Mouse (Mus musculus) gonadal fat pad, adult 2 months (tissue): ENCODE data around the gene Plau. TPM values are rescaled to one million over a fixed set of nuclear protein-coding genes. Genes with fewer than 3 reads are reported as not detected.

Experiments used
- DNase-seq: peaks from one replicate; pipeline ENCODE4 v3.0.0-alpha.2; 2012; ENCODE audit warnings: low read depth
- polyA plus RNA-seq: library from polyadenylated mRNA; depleted of rRNA; stranded (reverse); fragments of >200 nt; gene quantifications from 2 replicates; pipeline ENCODE4 v1.2.3, GENCODE M21; 2012

Gene Plau
- polyA plus RNA-seq, 1 experiment: 25.6 TPM

GRCm38 (mm10) chr14:20806116-20806840 lies 30.2 kb upstream of the Plau start:
- peak; percentile 85 for DNase-seq

- no peak for DNase-seq
These were observed 27.1 kb upstream of the Plau start for GRCm38 (mm10) chr14:20809349-20809748.

- DNase-seq: no peak
These were observed 26.6 kb upstream of the Plau start for GRCm38 (mm10) chr14:20809820-20810219.

GRCm38 (mm10) chr14:20811236-20811635 lies 25.2 kb upstream of the Plau start:
- DNase-seq: no peak

- peak; percentile 68 for DNase-seq
These were observed 24.6 kb upstream of the Plau start for GRCm38 (mm10) chr14:20811779-20812406.

- no peak for DNase-seq
These were observed 21.0 kb upstream of the Plau start for GRCm38 (mm10) chr14:20815448-20815847.

- no peak for DNase-seq
These were observed 11.9 kb upstream of the Plau start for GRCm38 (mm10) chr14:20824517-20824916.

- DNase-seq: no peak
These were observed 10.9 kb upstream of the Plau start for GRCm38 (mm10) chr14:20825516-20825915.

GRCm38 (mm10) chr14:20827061-20827460 lies 9.4 kb upstream of the Plau start:
- DNase-seq: no peak

- DNase-seq: no peak
These were observed 9.0 kb upstream of the Plau start for GRCm38 (mm10) chr14:20827491-20827890.

GRCm38 (mm10) chr14:20828524-20828923 lies 7.9 kb upstream of the Plau start:
- DNase-seq: no peak

GRCm38 (mm10) chr14:20829523-20830366 lies 6.7 kb upstream of the Plau start:
- DNase-seq: no peak

- no peak for DNase-seq
These were observed 5.1 kb upstream of the Plau start for GRCm38 (mm10) chr14:20831141-20831910.

- DNase-seq: no peak
These were observed 4.5 kb upstream of the Plau start for GRCm38 (mm10) chr14:20831915-20832314.

- no peak for DNase-seq
These were observed 2.9 kb upstream of the Plau start for GRCm38 (mm10) chr14:20833525-20833924.

GRCm38 (mm10) chr14:20834136-20834535 lies 2.3 kb upstream of the Plau start:
- no peak for DNase-seq

GRCm38 (mm10) chr14:20836905-20837376 lies 481 bp downstream of the Plau start:
- no peak for DNase-seq

GRCm38 (mm10) chr14:20837681-20838080 lies 1.2 kb downstream of the Plau start:
- no peak for DNase-seq

GRCm38 (mm10) chr14:20841526-20841925 lies 5.1 kb downstream of the Plau start:
- DNase-seq: no peak

GRCm38 (mm10) chr14:20842629-20843028 lies 6.2 kb downstream of the Plau start:
- peak; percentile 91 for DNase-seq

- no peak for DNase-seq
These were observed 7.7 kb downstream of the Plau start for GRCm38 (mm10) chr14:20844126-20844525.
